Mouse (Mus musculus) left cerebral cortex, adult 2 months (tissue): ENCODE data around the gene Fhl5. TPM values are rescaled to one million over a fixed set of nuclear protein-coding genes. Genes with fewer than 3 reads are reported as not detected.
A peak's percentile ranks its signal among the peaks of the same experiment; 100 is the strongest.

Experiments used
- DNase-seq, 2 experiments: peaks; one replicate each; pipeline ENCODE4 v3.0.0; 2021 to 2022; ENCODE audit warnings: low spot score in 2 of 2, mixed read lengths in 1 of 2; ENCODE audit errors: extremely low spot score in 1 of 2
- H3K27ac ChIP-seq: fragments of 200-600 bp; 2 replicates; pipeline ENCODE4 v1.8.1; 2022
- H3K4me3 ChIP-seq: fragments of 200-600 bp; 2 replicates; pipeline ENCODE4 v1.8.1; 2022
- CTCF ChIP-seq: fragments of 200-600 bp; IDR thresholded peaks from 2 replicates; pipeline ENCODE4 v1.8.1; 2022; ENCODE audit warnings: antibody characterized with exemption, mild to moderate bottlenecking, moderate library complexity
- intact Hi-C: fragments of 180-260 bp; cut with DNase I; formaldehyde crosslinking; loops from one replicate; pipeline ENCODE4 v1.15.1; 2025
- total RNA-seq, 2 experiments: library from RNA; stranded (reverse); gene quantifications; 2 replicates each; pipeline ENCODE4 v1.2.3; 2021

Fhl5 gene
- total RNA-seq, 2 experiments from 2014 or later: 0.52 to 0.96 TPM

DNA sequence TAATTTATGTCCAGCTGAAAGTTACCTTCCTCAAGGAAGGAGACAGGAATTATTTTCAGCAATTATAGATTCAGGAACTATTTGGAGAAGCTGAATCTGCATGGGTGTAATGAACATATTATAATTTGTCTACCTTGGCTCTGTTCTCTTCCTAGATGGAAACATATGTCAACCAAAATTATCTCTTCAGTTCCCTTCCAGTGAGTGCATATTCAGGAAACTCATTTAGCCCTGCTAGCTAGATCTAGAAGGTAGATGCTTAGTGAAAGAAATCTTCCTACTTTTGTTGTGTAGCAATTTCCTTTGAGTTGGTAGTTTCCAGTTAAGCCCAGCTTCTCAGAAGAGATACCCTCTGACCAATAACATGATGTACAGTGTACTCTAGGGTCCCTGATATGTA lies 20.7 kb downstream of the Fhl5 start:
- TF ChIP-seq CTCF: no peak
- H3K4me3 ChIP-seq: no peak overlapping the region
- H3K27ac ChIP-seq: no peak overlapping the region
- DNase-seq: no peak
- intact Hi-C loops: no loop called here

DNA sequence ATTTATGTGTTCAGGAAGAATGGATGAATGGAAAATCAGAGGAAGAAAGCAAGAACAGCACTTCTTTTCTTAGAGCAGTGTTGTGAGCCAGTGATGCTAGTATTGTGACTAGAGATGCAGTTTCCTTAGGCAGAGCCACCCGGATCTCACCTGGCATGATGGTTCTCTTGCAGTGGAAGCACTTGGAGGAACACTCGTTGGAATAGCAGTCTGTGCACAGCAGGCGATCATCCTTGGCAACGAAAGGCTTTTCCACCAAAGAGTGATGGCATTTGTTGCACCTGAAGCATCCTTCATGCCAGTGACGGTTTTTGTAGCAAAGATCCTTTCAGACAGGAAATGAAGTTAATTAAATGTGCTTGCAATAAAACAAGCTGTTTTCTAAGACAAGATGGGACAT lies 29.2 kb downstream of the Fhl5 start:
- intact Hi-C loops: no loop called here
- no peak for TF ChIP-seq CTCF
- Histone ChIP-seq H3K4me3 (no peak overlapping the region), H3K27ac (no peak overlapping the region)
- no peak for DNase-seq

- Histone ChIP-seq H3K4me3 (no peak overlapping the region), H3K27ac (no peak overlapping the region)
- DNase-seq: no peak
- intact Hi-C loops: no loop called here
- no peak for TF ChIP-seq CTCF
Measured at GRCm38 (mm10) chr4:25206166-25206565, 36.5 kb downstream of the Fhl5 start.

- DNase-seq: no peak
- TF ChIP-seq CTCF: no peak
- Histone ChIP-seq H3K4me3 (no peak overlapping the region), H3K27ac (no peak overlapping the region)
- intact Hi-C loops: loop anchor here (5.0 kb wide), 2 partner anchors 1295 to 1345 kb away; no protein-coding TSS in a partner anchor
Measured at GRCm38 (mm10) chr4:25197310-25197709, 45.4 kb downstream of the Fhl5 start.

GRCm38 (mm10) chr4:25179617-25180208 lies 63.0 kb downstream of the Fhl5 start:
- intact Hi-C loops: loop anchor here (5.0 kb wide), 3 partner anchors 272 to 467 kb away; no protein-coding TSS in a partner anchor
- TF ChIP-seq CTCF: peak; percentile 68
- Histone ChIP-seq H3K27ac (no peak overlapping the region), H3K4me3 (no peak overlapping the region)
- no peak for DNase-seq

Other genes starting within 250 kb of the Fhl5 start
- 10 to 100 TPM; 27.9 to 28.6 TPM for gene Ufl1, start 38.9 kb upstream of the Fhl5 start, total RNA-seq